Mouse (Mus musculus) forebrain, embryonic 12.5 days (tissue): ENCODE measurements around the gene Gm49358. TPM values are rescaled to one million over a fixed set of nuclear protein-coding genes. Genes with fewer than 3 reads are reported as not detected.

Experiments
- ATAC-seq: fragments of 200-750 bp; cut with Nextera tagmentation; 2 replicates; pipeline ENCODE4 v1.8.0; 2017; ENCODE audit warnings: moderate TSS enrichment; ENCODE audit not compliant: low FRiP score
- H3K27ac ChIP-seq: fragments of 300-500 bp; sonication (generic); 2 replicates; pipeline ENCODE4 v1.5.1; 2016; ENCODE audit warnings: mild to moderate bottlenecking
- H3K27me3 ChIP-seq: fragments of 300-500 bp; sonication (generic); 2 replicates; pipeline ENCODE4 v1.6.1; 2016; ENCODE audit warnings: mild to moderate bottlenecking
- H3K36me3 ChIP-seq: fragments of 300-500 bp; sonication (generic); replicated peaks from 2 replicates; pipeline ENCODE4 v1.6.1; 2016; ENCODE audit warnings: mild to moderate bottlenecking
- H3K4me1 ChIP-seq: fragments of 300-500 bp; sonication (generic); 2 replicates; pipeline ENCODE4 v1.6.1; 2016
- H3K4me2 ChIP-seq: fragments of 300-500 bp; sonication (generic); 2 replicates; pipeline ENCODE4 v1.6.1; 2016; ENCODE audit warnings: mild to moderate bottlenecking, moderate library complexity
- H3K4me3 ChIP-seq: fragments of 300-500 bp; sonication (generic); replicated peaks from 2 replicates; pipeline ENCODE4 v1.5.1; 2016; ENCODE audit warnings: mild to moderate bottlenecking
- H3K9ac ChIP-seq: fragments of 300-500 bp; sonication (generic); 2 replicates; pipeline ENCODE4 v1.6.1; 2016; ENCODE audit warnings: mild to moderate bottlenecking
- H3K9me3 ChIP-seq: fragments of 300-500 bp; sonication (generic); 2 replicates; pipeline ENCODE4 v1.6.1; 2016
- WGBS: fragments of 180-500 bp; shearing (Covaris S2); methylation state at CpG from one replicate; pipeline ENCODE4 v1.1.7; 2016; 5-methylcytosine and 5-hydroxymethylcytosine counted together
- polyA plus RNA-seq: library from polyadenylated mRNA; unstranded; fragments of >200 nt; fragmentation: Nextera tagmentation; extraction: Ambion mirVana; gene quantifications from 2 replicates; pipeline ENCODE4 v1.2.1, GENCODE M21; 2016

Gm49358 gene
- polyA plus RNA-seq, 1 experiment from 2014 or later: not detected

GRCm38 (mm10) chr10:86761722-86762383 lies 1.9 kb upstream of the Gm49358 start:
- H3K4me3 ChIP-seq: no peak overlapping the region
- H3K27ac ChIP-seq: no peak overlapping the region
- no peaks in the 10 kb centered on the region for H3K9me3 ChIP-seq
- 46% methylated on average over 7 of the region's 7 CpGs for WGBS
- no peak overlapping the region for H3K4me2 ChIP-seq
- H3K4me1 ChIP-seq: no peaks in the 10 kb centered on the region
- H3K9ac ChIP-seq: no peak overlapping the region
- ATAC-seq: peak; percentile 55; the same call in 1 of the 2 replicates
- no peaks in the 10 kb centered on the region for H3K27me3 ChIP-seq
- no peaks in the 10 kb centered on the region for H3K36me3 ChIP-seq

DNA sequence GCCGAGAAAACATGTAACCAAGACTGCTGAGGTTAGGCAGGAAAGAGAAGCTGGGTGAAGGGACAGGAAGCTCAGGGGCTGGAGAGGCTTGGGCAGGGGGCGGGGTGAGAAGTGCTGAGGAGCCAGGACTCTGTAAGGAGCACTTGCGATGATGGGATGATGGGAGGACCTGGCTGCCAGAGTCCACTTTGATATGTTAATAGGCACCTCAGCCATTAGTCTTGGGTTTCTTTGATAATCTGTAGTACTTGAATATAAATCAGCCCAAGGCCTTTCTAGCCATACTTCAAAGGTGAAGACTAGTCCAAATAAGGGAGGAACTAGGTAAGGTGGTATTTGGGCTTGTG lies 1.4 kb upstream of the Gm49358 start:
- Histone ChIP-seq H3K27me3 (no peaks in the 10 kb centered on the region), H3K4me3 (no peak overlapping the region), H3K4me2 (no peak overlapping the region), H3K36me3 (no peaks in the 10 kb centered on the region), H3K9ac (no peak overlapping the region), H3K4me1 (no peaks in the 10 kb centered on the region), H3K9me3 (no peaks in the 10 kb centered on the region), H3K27ac (no peak overlapping the region)
- ATAC-seq: no peak
- 59% methylated on average over 3 of the region's 3 CpGs for WGBS

- WGBS: 87% methylated on average over 4 of the region's 4 CpGs
- no peak overlapping the region for H3K9ac ChIP-seq
Measured at GRCm38 (mm10) chr10:86765344-86765966, 1.7 kb downstream of the Gm49358 start.

DNA sequence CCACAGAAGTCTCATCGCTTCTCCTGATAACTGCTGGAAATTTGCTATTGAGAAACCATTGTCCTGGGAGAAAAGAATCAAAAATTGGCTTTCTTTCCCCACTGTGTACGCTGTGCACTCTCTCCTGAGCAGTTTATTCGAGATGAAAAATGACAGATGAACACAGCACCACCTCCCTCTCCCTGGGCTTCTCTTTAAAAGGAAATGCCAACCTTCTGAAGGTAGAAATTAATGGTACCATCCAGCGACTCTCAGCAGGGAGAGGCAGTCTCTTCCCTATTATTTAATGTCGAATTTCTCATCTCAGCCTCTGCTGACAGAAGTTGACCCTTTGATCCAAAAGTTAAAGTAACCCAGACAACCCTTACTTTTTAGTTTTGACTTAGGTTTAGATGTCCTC lies 5.4 kb downstream of the Gm49358 start:
- ATAC-seq: no peak; the same call in 1 of the 2 replicates
- Histone ChIP-seq H3K4me1 (peaks cover 12% of the 10 kb centered on the region), H3K4me2 (no peak overlapping the region), H3K27me3 (no peaks in the 10 kb centered on the region), H3K9ac (no peak overlapping the region), H3K36me3 (no peaks in the 10 kb centered on the region), H3K27ac (no peak overlapping the region), H3K4me3 (no peak overlapping the region), H3K9me3 (no peaks in the 10 kb centered on the region)
- 71% methylated on average over 5 of the region's 5 CpGs for WGBS

More at GRCm38 (mm10) chr10:86765344-86765966, 1.7 kb downstream of the Gm49358 start:
- H3K4me2 ChIP-seq: no peak overlapping the region
- H3K36me3 ChIP-seq: no peaks in the 10 kb centered on the region
- H3K4me1 ChIP-seq: peaks cover 12% of the 10 kb centered on the region
- no peaks in the 10 kb centered on the region for H3K27me3 ChIP-seq
- H3K27ac ChIP-seq: no peak overlapping the region
- no peak for ATAC-seq
- no peaks in the 10 kb centered on the region for H3K9me3 ChIP-seq
- H3K4me3 ChIP-seq: no peak overlapping the region

DNA sequence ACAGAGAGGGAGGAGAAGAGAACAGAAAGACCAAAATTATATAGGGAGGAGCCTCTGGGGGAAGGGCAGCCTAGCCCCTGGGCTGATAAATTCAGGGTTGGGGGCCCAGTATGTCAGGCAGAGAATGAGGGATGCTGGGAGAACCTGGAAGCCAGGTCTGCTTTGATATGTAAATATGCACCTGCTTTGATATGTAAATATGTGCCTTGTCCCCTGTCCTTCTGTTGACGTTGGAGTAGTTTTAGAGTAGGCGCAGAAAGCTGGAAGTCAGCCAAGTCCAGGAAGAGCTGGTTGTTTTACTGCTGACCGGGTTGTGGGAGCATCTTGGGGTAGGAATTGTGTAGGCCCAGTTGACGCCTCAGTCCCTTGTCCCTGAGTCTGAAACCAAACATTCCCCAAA lies 6.0 kb downstream of the Gm49358 start:
- H3K9ac ChIP-seq: no peak overlapping the region
- 14% methylated on average over 4 of the region's 4 CpGs for WGBS
- peak; percentile 89 for ATAC-seq

DNA sequence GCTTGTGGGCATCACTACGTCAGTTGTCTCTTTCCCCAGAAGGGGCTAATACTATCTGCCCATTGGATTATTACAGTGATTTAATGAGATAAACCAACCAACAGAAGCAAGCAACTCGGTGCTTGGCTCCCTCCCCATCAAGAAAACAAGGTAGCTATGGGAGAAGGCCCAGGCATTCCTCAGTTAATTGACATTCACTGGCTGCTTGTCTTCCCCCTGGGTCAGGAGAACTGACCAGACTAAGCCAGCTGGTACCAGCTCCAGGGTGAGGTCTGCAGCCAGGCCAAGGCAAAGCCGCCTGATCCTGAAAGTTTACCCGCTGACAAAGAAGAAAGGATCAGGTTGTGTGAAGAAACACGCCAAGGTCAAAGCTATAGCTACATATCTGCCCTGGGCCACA lies 7.9 kb downstream of the Gm49358 start:
- no peak overlapping the region for H3K4me3 ChIP-seq
- no peaks in the 10 kb centered on the region for H3K27me3 ChIP-seq
- H3K4me1 ChIP-seq: peaks cover 12% of the 10 kb centered on the region
- H3K4me2 ChIP-seq: no peak overlapping the region
- H3K27ac ChIP-seq: no peak overlapping the region
- no peak overlapping the region for H3K9ac ChIP-seq
- no peaks in the 10 kb centered on the region for H3K9me3 ChIP-seq
- no peak for ATAC-seq
- 86% methylated on average over 5 of the region's 5 CpGs for WGBS
- H3K36me3 ChIP-seq: no peaks in the 10 kb centered on the region

More for the DNA sequence above, 6.0 kb downstream of the Gm49358 start:
- Histone ChIP-seq H3K36me3 (no peaks in the 10 kb centered on the region), H3K27me3 (no peaks in the 10 kb centered on the region), H3K4me2 (peak overlapping the region; percentile 8; the same call in 1 of the 2 replicates), H3K4me3 (no peak overlapping the region), H3K9me3 (no peaks in the 10 kb centered on the region), H3K4me1 (peaks cover 12% of the 10 kb centered on the region), H3K27ac (peak overlapping the region; percentile 65)

DNA sequence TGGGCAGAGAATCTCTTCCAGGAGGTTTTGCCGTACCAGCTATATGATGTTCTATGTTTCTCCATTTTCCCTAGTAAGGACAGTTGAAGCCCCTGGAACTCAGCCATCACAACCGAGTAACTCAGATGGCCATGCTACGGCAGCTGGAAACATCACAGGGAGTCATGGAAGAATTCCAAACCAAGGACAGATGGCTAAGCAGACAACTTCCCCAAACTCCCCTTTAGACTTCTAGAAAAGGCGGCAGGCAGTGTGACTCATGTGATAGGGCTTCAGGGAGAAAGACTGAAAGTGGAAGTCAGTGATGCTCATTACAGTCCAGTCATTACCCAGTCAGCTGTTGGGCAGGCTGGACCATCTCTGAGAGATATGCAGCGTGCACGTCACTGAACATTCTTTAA lies 8.5 kb downstream of the Gm49358 start:
- Histone ChIP-seq H3K4me1 (peaks cover 12% of the 10 kb centered on the region), H3K36me3 (no peaks in the 10 kb centered on the region), H3K4me3 (no peak overlapping the region), H3K9me3 (no peaks in the 10 kb centered on the region), H3K27me3 (no peaks in the 10 kb centered on the region), H3K9ac (no peak overlapping the region), H3K4me2 (no peak overlapping the region), H3K27ac (no peak overlapping the region)
- no peak for ATAC-seq
- WGBS: 81% methylated on average over 6 of the region's 6 CpGs

- Histone ChIP-seq H3K27ac (no peak overlapping the region), H3K4me1 (peaks cover 22% of the 10 kb centered on the region)
Measured at GRCm38 (mm10) chr10:86773360-86773759, 9.6 kb downstream of the Gm49358 start.

GRCm38 (mm10) chr10:86776281-86776680 lies 12.5 kb downstream of the Gm49358 start:
- no peak for ATAC-seq
- WGBS: 78% methylated on average over 9 of the region's 9 CpGs

More at GRCm38 (mm10) chr10:86773360-86773759, 9.6 kb downstream of the Gm49358 start:
- Histone ChIP-seq H3K36me3 (no peaks in the 10 kb centered on the region), H3K9me3 (no peaks in the 10 kb centered on the region), H3K9ac (no peak overlapping the region), H3K27me3 (no peaks in the 10 kb centered on the region), H3K4me2 (no peak overlapping the region), H3K4me3 (no peak overlapping the region)
- WGBS: 82% methylated on average over 4 of the region's 4 CpGs
- no peak for ATAC-seq

GRCm38 (mm10) chr10:86777614-86778319 lies 14.0 kb downstream of the Gm49358 start:
- Histone ChIP-seq H3K9ac (peak overlapping the region; percentile 59), H3K9me3 (no peaks in the 10 kb centered on the region), H3K27ac (no peak overlapping the region), H3K27me3 (peaks cover 6% of the 10 kb centered on the region; the same call in 1 of the 2 replicates), H3K4me1 (peaks cover 31% of the 10 kb centered on the region), H3K4me2 (peak overlapping the region; percentile 96), H3K4me3 (peak overlapping the region; percentile 61), H3K36me3 (no peaks in the 10 kb centered on the region)
- ATAC-seq: no peak
- WGBS: 44% methylated on average over 19 of the region's 19 CpGs

More at GRCm38 (mm10) chr10:86776281-86776680, 12.5 kb downstream of the Gm49358 start:
- Histone ChIP-seq H3K27ac (no peak overlapping the region), H3K4me2 (no peak overlapping the region), H3K4me1 (peaks cover 20% of the 10 kb centered on the region), H3K27me3 (peaks cover 6% of the 10 kb centered on the region; the same call in 1 of the 2 replicates), H3K4me3 (no peak overlapping the region), H3K9me3 (no peaks in the 10 kb centered on the region), H3K36me3 (no peaks in the 10 kb centered on the region), H3K9ac (no peak overlapping the region)

- ATAC-seq: peak; percentile 95
- Histone ChIP-seq H3K4me2 (peak within 1 kb of the TSS; percentile 96), H3K9me3 (no peaks in the 10 kb centered on the region), H3K27ac (peak within 1 kb of the TSS; percentile 44), H3K9ac (peak within 1 kb of the TSS; percentile 67), H3K27me3 (peaks cover 6% of the 10 kb centered on the region; the same call in 1 of the 2 replicates), H3K36me3 (no peaks in the 10 kb centered on the region), H3K4me1 (peaks cover 33% of the 10 kb centered on the region), H3K4me3 (peak within 1 kb of the TSS; percentile 61)
- WGBS: under 1% methylated on average over 44 of the region's 44 CpGs
Measured at GRCm38 (mm10) chr10:86778398-86779116, 14.8 kb downstream of the Gm49358 start, which contains the start of gene Nt5dc3. Gene Nt5dc3, plus strand, starts transcription at chr10:86779005.
